Mouse (Mus musculus) hindbrain, embryonic 16.5 days (tissue): ENCODE data around the gene Numbl. TPM values are rescaled to one million over a fixed set of nuclear protein-coding genes. Genes with fewer than 3 reads are reported as not detected.

Experiments
- ATAC-seq: fragments of 200-750 bp; cut with Nextera tagmentation; 2 replicates; pipeline ENCODE4 v1.8.0; 2017; ENCODE audit warnings: moderate TSS enrichment, moderate library complexity
- H3K27ac ChIP-seq: fragments of 300-500 bp; sonication (generic); 2 replicates; pipeline ENCODE4 v1.5.1; 2014; ENCODE audit warnings: low read depth, mild to moderate bottlenecking, control low read depth, low read length, moderate library complexity
- H3K27me3 ChIP-seq: fragments of 300-500 bp; sonication (generic); replicated peaks from 2 replicates; pipeline ENCODE4 v1.6.1; 2014; ENCODE audit warnings: low read length; ENCODE audit not compliant: control insufficient read depth, insufficient read depth
- H3K36me3 ChIP-seq: fragments of 300-500 bp; sonication (generic); 2 replicates; pipeline ENCODE4 v1.6.1; 2014; ENCODE audit warnings: mild to moderate bottlenecking, low read length, moderate library complexity, mixed read lengths; ENCODE audit not compliant: control insufficient read depth, insufficient read depth
- H3K4me1 ChIP-seq: fragments of 300-500 bp; sonication (generic); 2 replicates; pipeline ENCODE4 v1.6.1; 2014; ENCODE audit warnings: low read depth, low read length; ENCODE audit not compliant: control insufficient read depth, insufficient read depth
- H3K4me2 ChIP-seq: fragments of 300-500 bp; sonication (generic); 2 replicates; pipeline ENCODE4 v1.6.1; 2014; ENCODE audit warnings: mild to moderate bottlenecking, low read length, control low read depth, moderate library complexity
- H3K4me3 ChIP-seq: fragments of 300-500 bp; sonication (generic); 2 replicates; pipeline ENCODE4 v1.5.1; 2014; ENCODE audit warnings: mild to moderate bottlenecking, low read length, control low read depth, moderate library complexity
- H3K9ac ChIP-seq: fragments of 300-500 bp; sonication (generic); 2 replicates; pipeline ENCODE4 v1.6.1; 2014; ENCODE audit warnings: low read depth, mild to moderate bottlenecking, control low read depth, low read length, moderate library complexity
- H3K9me3 ChIP-seq: fragments of 300-500 bp; sonication (generic); 2 replicates; pipeline ENCODE4 v1.6.1; 2014; ENCODE audit warnings: mild to moderate bottlenecking, low read length, moderate library complexity; ENCODE audit not compliant: control insufficient read depth
- WGBS: fragments of 180-500 bp; shearing (Covaris S2); extraction: QIAGEN DNeasy Blood & Tissue Kit; methylation state at CpG from one replicate; pipeline ENCODE4 v1.1.7; 2014; 5-methylcytosine and 5-hydroxymethylcytosine counted together
- polyA plus RNA-seq: library from polyadenylated mRNA; unstranded; fragments of >200 nt; fragmentation: Nextera tagmentation; extraction: Ambion mirVana; gene quantifications from 2 replicates; pipeline ENCODE4 v1.2.1, GENCODE M21; 2015

The Numbl gene
- 54.4 and 59.5 TPM in 2 replicates for polyA plus RNA-seq

DNA sequence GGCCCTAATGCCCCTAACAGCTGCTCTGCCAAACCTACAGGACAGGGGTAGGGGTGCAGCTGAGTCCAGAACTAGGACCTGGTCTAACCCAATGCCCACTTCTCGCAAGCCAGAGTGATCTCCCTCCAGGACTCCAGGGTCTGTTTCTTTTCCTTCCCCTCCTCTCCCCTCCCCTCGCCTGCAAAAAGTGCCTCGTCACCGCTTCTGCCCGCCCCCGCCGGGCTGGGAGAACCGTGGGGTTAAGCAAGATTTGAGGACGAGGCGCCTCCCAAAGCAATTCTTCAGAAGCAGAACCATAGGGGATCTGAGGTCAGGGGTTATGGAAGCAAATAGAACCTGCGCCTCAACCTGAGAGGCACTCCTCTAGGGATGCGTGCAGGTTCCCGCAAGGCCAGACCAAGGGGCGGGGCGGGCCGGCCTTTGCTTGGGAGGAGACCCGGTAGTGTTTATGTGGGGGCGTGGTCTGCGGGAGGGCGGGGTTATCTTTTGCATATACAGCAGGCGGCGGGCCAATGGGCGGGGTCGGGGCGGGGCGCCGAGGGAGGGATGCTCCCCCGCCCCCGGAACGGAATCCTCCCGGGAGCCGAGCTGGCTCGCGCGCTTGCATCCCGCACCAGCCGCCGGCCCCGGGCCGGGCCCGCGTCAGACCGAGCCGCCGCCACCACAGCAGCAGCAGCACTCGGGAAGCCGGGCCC, at the start of gene Numbl:
TSS of gene Numbl (plus strand) at position 229 of the 695 bp plus-strand sequence.
- peak; percentile 73 for ATAC-seq
- Histone ChIP-seq H3K4me3 (peak within 1 kb of the TSS; percentile 72), H3K9ac (peak within 1 kb of the TSS; percentile 80), H3K27me3 (no peaks in the 10 kb centered on the region), H3K36me3 (peaks cover 11% of the 10 kb centered on the region), H3K4me1 (peaks cover 28% of the 10 kb centered on the region), H3K9me3 (no peaks in the 10 kb centered on the region), H3K4me2 (peak within 1 kb of the TSS; percentile 89), H3K27ac (peak within 1 kb of the TSS; percentile 92)
- WGBS: under 1% methylated on average over 35 of the region's 47 CpGs

DNA sequence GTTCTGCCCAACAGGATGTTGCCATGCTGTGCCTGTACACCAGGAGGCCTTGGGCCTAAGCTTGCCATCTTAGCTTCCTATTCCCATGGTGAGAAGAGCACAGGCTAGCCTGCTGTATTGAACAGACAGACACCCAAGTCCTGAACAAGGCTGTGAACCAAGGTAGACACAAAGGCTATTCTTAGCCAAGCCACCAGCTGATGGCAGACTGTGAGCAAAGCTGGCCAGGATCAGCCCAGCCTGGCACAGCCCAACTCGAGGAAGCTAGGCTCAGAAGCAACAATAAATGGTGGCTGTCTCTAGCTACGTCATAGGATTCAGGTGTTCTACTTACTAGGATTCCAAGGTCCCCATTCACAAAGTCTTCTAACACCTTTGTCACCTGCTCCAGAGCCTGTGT, 45.6 kb upstream of the Numbl start:
- no peaks in the 10 kb centered on the region for H3K4me1 ChIP-seq
- ATAC-seq: no peak
- 90% methylated on average over 2 of the region's 2 CpGs for WGBS
- H3K27ac ChIP-seq: no peak overlapping the region
- peaks cover 50% of the 10 kb centered on the region for H3K36me3 ChIP-seq
- H3K9me3 ChIP-seq: no peaks in the 10 kb centered on the region
- H3K9ac ChIP-seq: no peak overlapping the region
- H3K27me3 ChIP-seq: no peaks in the 10 kb centered on the region
- H3K4me3 ChIP-seq: no peak overlapping the region
- no peak overlapping the region for H3K4me2 ChIP-seq

DNA sequence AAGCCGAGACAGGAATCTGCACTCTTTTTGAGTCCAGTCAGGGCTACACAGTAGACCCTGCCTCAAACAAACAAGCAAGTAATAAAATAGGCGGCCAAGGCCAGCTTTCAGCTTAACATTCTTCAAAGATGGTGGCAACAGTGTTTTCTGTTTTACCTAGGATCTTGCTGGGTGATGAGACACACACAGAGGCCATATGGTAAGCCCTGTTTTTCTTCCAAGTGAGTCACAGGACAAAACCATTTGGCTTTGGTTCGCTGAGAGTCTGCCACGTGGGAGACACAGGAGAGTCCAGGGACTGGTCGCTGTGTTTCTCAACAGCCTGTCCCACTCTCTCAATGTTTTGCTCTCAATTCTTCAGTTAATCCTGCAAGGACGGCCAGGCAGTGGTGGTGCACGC, 39.6 kb upstream of the Numbl start:
- Histone ChIP-seq H3K9me3 (no peaks in the 10 kb centered on the region), H3K9ac (no peak overlapping the region), H3K4me3 (no peak overlapping the region), H3K4me1 (0 out of 2 replicates have a peak, but pooled peaks cover 3% of the 10 kb centered on the region), H3K36me3 (peaks cover 17% of the 10 kb centered on the region; the same call in 1 of the 2 replicates), H3K27ac (no peak overlapping the region), H3K4me2 (no peak overlapping the region), H3K27me3 (no peaks in the 10 kb centered on the region)
- ATAC-seq: no peak
- 88% methylated on average over 7 of the region's 7 CpGs for WGBS

DNA sequence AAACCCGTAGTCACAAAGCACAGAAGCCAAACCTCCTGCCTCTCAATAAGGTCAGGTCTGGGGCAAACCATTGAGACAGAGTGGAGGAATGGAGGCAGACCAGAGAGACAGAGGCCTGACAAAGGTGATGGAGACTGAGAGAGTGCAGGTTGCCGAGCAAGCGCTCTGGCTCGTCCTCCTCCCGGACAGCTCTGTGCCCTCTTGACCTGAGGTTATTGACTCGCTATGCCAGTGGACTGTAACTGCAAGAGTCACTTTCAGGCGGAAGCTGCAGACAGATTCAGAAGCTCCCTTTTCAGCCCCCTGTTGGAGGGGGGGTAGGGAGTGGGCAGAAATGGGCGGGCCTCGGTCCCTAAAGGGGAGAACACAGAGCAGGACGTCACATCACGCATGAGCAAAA, 38.3 kb upstream of the Numbl start:
- H3K4me1 ChIP-seq: peaks cover 17% of the 10 kb centered on the region
- peaks cover 9% of the 10 kb centered on the region; the same call in 1 of the 2 replicates for H3K36me3 ChIP-seq
- no peak for ATAC-seq
- H3K4me3 ChIP-seq: no peak overlapping the region
- H3K27me3 ChIP-seq: no peaks in the 10 kb centered on the region
- 63% methylated on average over 11 of the region's 11 CpGs for WGBS
- H3K4me2 ChIP-seq: no peak overlapping the region
- H3K9ac ChIP-seq: no peak overlapping the region
- H3K9me3 ChIP-seq: no peaks in the 10 kb centered on the region
- H3K27ac ChIP-seq: no peak overlapping the region

DNA sequence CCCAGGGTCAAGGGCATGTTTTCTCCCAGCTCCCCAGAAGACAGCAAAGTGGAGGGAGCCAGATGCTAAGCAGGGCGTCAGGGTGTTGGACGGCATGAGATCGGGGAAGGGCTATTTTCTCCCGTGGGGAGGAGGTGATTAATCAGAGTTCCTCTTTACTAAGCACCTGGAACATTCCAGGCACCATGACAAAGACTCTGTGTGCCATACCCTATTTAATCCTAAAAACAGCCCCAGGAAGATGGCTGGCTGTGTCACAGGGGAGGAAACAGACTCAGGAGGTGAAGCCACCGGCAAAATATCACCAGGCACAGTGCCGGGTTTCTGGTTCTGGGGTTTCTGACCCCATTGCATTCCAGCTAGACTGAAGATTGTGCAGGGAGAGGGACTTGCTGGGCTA, 36.3 kb upstream of the Numbl start:
- no peak overlapping the region for H3K27ac ChIP-seq
- no peak for ATAC-seq
- H3K4me1 ChIP-seq: peaks cover 37% of the 10 kb centered on the region
- H3K4me3 ChIP-seq: no peak overlapping the region
- H3K27me3 ChIP-seq: no peaks in the 10 kb centered on the region
- peaks cover 4% of the 10 kb centered on the region; the same call in 1 of the 2 replicates for H3K36me3 ChIP-seq
- H3K9ac ChIP-seq: no peak overlapping the region
- whole genome bisulfite sequencing: 85% methylated on average over 6 of the region's 6 CpGs
- H3K4me2 ChIP-seq: no peak overlapping the region
- H3K9me3 ChIP-seq: no peaks in the 10 kb centered on the region

DNA sequence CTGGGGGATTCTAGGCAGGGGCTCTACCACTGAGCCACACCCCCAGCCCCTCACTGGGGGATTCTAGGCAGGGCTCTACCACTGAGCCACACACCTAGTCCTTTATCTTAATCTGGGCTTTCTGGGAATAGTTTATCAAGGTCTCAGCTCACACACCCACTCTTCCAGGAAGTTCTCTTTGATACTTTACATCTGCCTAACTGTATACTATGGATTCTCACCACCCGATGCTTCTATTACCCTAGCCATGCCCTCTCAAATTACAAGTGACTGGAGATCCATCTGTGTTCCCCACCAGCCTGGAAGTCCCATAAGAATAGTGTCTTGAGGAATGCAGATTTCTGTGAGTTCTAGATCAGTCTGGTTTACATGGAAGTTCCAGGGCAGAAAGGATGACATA, 35.7 kb upstream of the Numbl start:
- H3K4me2 ChIP-seq: no peak overlapping the region
- no peak for ATAC-seq
- peaks cover 41% of the 10 kb centered on the region for H3K4me1 ChIP-seq
- H3K9ac ChIP-seq: no peak overlapping the region
- H3K36me3 ChIP-seq: peaks cover 4% of the 10 kb centered on the region; the same call in 1 of the 2 replicates
- no peak overlapping the region for H3K4me3 ChIP-seq
- WGBS: 91% methylated on average over 1 of the region's 1 CpGs
- H3K27ac ChIP-seq: no peak overlapping the region
- H3K9me3 ChIP-seq: no peaks in the 10 kb centered on the region
- H3K27me3 ChIP-seq: no peaks in the 10 kb centered on the region

DNA sequence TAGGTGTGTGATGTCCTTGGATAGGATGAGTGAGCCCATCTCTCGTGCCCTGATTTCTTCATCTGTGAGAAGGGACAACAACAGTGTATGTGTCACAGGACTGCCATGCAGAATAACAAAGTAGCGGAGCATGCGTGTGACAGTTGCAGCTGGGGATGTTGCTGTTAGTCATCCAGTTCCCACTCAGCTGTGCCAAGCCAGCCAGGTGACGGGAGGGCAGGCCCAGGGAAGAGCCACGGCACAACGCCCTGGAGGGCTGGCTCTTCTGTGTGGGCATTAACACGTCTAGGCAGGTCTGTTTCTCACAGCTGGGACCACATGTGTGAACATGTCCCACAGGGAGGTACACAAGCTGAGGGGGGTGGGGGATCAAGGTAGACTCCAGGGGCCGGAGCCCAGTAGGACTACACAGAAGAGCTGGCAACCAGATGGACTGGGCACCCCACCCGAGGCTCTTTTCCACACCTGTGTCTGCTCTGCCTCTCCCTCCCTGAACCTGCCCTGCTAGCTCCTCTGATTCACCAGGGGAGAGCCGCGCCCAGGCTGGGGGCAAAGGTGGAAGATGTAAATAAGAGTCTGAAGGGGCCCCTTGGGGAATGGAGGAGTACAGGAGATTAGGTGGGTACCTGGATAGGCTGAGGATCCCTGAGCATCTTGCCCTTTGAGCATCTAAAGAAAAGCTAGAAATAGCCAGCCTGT, 33.2 kb upstream of the Numbl start:
- no peak for ATAC-seq
- Histone ChIP-seq H3K9me3 (no peaks in the 10 kb centered on the region), H3K4me1 (peaks cover 45% of the 10 kb centered on the region), H3K4me3 (peak overlapping the region; percentile 23), H3K4me2 (peak overlapping the region; percentile 77), H3K36me3 (no peaks in the 10 kb centered on the region), H3K9ac (peak overlapping the region; percentile 59), H3K27me3 (no peaks in the 10 kb centered on the region), H3K27ac (no peak overlapping the region)
- WGBS: 62% methylated on average over 11 of the region's 11 CpGs

DNA sequence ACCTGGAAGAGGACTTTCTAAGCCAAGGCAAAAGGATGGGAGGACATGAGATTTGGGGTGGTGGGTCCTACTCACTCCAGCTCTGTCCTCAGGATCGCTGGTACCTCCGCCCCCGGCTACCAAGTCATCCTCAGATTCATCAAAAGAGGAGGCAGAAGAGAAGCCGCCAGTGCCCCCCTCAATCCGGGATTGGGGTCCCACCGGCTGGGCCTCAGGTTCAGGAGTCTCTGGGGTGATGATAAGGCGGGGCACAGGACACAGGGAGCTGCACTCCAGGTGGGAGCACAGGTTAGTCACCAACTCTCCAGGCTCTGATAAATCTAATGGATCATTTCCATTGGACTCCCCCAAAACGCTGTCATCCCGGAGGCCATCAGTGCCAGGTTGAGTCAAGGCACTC, 31.0 kb upstream of the Numbl start:
- WGBS: 36% methylated on average over 9 of the region's 9 CpGs
- Histone ChIP-seq H3K9me3 (no peaks in the 10 kb centered on the region), H3K27ac (no peak overlapping the region), H3K4me2 (peak overlapping the region; percentile 77), H3K36me3 (no peaks in the 10 kb centered on the region), H3K4me1 (peaks cover 45% of the 10 kb centered on the region), H3K27me3 (no peaks in the 10 kb centered on the region), H3K9ac (peak overlapping the region; percentile 95), H3K4me3 (peak overlapping the region; percentile 82)
- no peak for ATAC-seq

DNA sequence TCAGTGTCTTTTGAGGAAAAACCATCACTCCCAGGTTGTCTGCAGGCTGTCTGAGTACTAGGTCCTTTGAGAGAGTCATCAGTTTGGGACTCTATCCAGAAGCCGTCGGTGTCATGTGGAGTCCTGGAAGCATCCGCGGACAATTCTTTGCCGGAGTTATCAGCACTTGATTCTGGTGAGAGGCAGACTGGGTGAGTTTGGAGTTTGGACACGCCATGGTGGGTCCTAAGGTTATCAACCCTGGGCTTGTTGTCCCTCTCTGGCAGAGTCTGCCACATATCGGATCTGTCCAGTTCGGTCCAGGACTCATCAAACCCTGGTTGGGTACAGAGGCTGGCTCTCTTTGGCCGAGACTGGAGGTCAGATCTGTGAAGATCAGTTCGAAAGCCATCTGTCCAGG, 30.6 kb upstream of the Numbl start:
- ATAC-seq: no peak
- Histone ChIP-seq H3K27me3 (no peaks in the 10 kb centered on the region), H3K4me2 (peak overlapping the region; percentile 77), H3K9ac (peak overlapping the region; percentile 95), H3K36me3 (no peaks in the 10 kb centered on the region), H3K4me1 (peaks cover 45% of the 10 kb centered on the region), H3K4me3 (peak overlapping the region; percentile 82), H3K9me3 (no peaks in the 10 kb centered on the region), H3K27ac (peak overlapping the region; percentile 88)
- 1% methylated on average over 10 of the region's 10 CpGs for WGBS
